10 mouse cellular contexts compared by ENCODE assay signal in the genomic region with DNA sequence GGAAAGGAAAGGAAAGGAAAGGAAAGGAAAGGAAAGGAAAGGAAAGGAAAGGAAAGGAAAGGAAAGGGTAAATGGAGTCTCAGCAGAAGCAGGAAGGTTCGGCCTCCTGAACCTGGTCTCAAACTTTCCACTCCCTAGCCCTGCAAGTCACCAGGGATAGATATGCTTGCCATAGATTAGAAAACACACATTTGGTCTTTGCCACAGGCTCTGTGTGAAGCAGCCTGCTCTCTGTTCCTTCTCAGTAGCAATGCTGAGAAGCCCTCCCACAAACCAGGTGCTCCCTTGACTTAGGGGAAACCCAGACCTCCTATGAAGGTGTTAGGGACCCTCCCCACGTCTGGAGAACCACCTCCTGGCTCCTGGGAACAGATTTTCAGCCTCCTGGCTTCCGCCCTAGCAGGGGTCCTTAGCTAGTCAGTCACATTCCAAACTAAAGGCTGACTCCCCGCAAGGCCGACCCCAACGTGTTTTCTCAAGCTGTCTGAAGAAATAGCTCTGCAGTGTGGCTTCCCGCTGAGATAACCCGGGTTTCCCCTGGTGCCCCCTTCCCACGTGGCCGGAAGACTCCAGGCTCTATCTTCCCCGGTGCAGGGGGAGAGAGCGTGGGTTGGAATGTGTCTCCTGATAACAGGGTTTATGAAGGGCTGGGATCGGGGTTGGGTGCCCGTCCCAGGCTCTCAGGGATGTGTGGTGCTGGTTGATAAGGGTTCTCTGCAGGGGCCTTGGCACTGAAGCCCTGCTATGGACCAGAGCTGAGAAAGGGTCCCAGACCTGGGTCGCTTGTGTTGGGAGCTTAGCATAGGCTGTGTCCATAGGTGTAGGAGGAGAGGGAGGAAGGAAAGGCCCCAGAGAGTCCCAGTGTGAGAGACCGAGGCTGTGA. TPM values are rescaled to one million over a fixed set of nuclear protein-coding genes. Genes with fewer than 3 reads are reported as not detected.
DNase-seq lines count a peak whose midpoint lies in the region; ATAC-seq and TF ChIP-seq lines count a peak whose summit lies in the region.
"Had no signal": no experiment of that assay in that cellular context is flagged by ENCODE, and none has a peak within 500 bp of the region (broad histone marks: within the 10 kb centered on the region; RNA-seq: fewer than 3 reads in every experiment).

No protein-coding gene starts in this region.

- H3K4me2 ChIP-seq in lung, embryonic 14.5 days = peak overlapping the region; percentile 2; the same call in 1 of the 2 replicates

- no peak overlapping the region for H3K4me3 ChIP-seq in lung, embryonic 14.5 days (ENCODE audit: low read depth, low read length)
- H3K4me3 ChIP-seq: heart, adult 2 months had no signal

- no peaks in the 10 kb centered on the region for H3K36me3 ChIP-seq in lung, embryonic 14.5 days (ENCODE audit: insufficient read depth)

- DNase-seq in lung, embryonic 14.5 days = peak; percentile 19
- no peak for DNase-seq in lung, postnatal 36 days
- DNase-seq in liver = peak; percentile 95
- DNase-seq in testis, postnatal 14 days (ENCODE audit: low spot score) = peak; percentile 59
- DNase-seq in cerebellum, adult 9-11 months = no peak
- no peak for DNase-seq in adrenal gland, postnatal 36 days
- no peak for DNase-seq in gastrocnemius, postnatal 14 days
- DNase-seq: cerebellum, postnatal 14 days had no signal

- 11% methylated on average over 16 of the region's 16 CpGs for WGBS in lung, embryonic 14.5 days

- peak; percentile 74 for ATAC-seq in lung, embryonic 14.5 days (ENCODE audit: insufficient read depth)
- ATAC-seq in erythroblast, adult 5-6 weeks (replicated peaks; ENCODE audit: low FRiP score, poor library complexity, severe bottlenecking) = peak; percentile 77

- no peaks in the 10 kb centered on the region for H3K9me3 ChIP-seq in lung, embryonic 14.5 days (ENCODE audit: low read depth, low read length)

- no peak for TF ChIP-seq CTCF in lung, embryonic 14.5 days (IDR thresholded peaks at IDR 0.05; ENCODE audit: low read depth)

- no peaks in the 10 kb centered on the region for H3K4me1 ChIP-seq in lung, embryonic 14.5 days (ENCODE audit: insufficient read depth)

- H3K9ac ChIP-seq in lung, embryonic 14.5 days = no peak overlapping the region

- H3K27me3 ChIP-seq in lung, embryonic 14.5 days (ENCODE audit: insufficient read depth, low read length) = no peaks in the 10 kb centered on the region

- peak overlapping the region; percentile 48 for H3K27ac ChIP-seq in lung, embryonic 14.5 days (ENCODE audit: low read depth)
- H3K27ac ChIP-seq: heart, adult 2 months had no signal

- intact Hi-C loops in gastrocnemius, postnatal 14 days (cut with DNase I; ENCODE audit: low total_unique reads) = no loop called here

RNA-seq across cellular contexts. Expression of a gene that starts 23.0 kb away (rescaled TPM):
- polyA plus RNA-seq in lung, embryonic 14.5 days (2014; fragmentation: Nextera tagmentation; extraction: Ambion mirVana) = 69.0 and 76.8 TPM in 2 replicates
- total RNA-seq in erythroblast, adult 5-6 weeks (2015; ENCODE audit: low replicate concordance) = 12.3 and 13.0 TPM in 2 replicates
- total RNA-seq in erythroblast, adult 5-6 weeks (2017; ENCODE audit: low replicate concordance) = 10.8 and 13.7 TPM in 2 replicates
- 100 to 1,000 TPM in 1 of 2 experiments, 10 to 100 TPM in 1; 99.3 to 119 TPM for total RNA-seq in adrenal gland, postnatal 36 days (2021)
- 10 to 100 TPM; 79.2 to 83.9 TPM for total RNA-seq in gastrocnemius, postnatal 14 days (2021)

RNA-seq across cellular contexts. Expression of a gene that starts 32.6 kb away (rescaled TPM):
- polyA plus RNA-seq in lung, embryonic 14.5 days (2014; fragmentation: Nextera tagmentation; extraction: Ambion mirVana) = 2.5 and 3.9 TPM in 2 replicates
- not detected in 2 replicates for total RNA-seq in erythroblast, adult 5-6 weeks (2015; ENCODE audit: low replicate concordance)
- 0.60 TPM in 1 of 2 replicates, not detected in the other for total RNA-seq in erythroblast, adult 5-6 weeks (2017; ENCODE audit: low replicate concordance)
- 1 to 10 TPM; 3.5 to 5.3 TPM for total RNA-seq in adrenal gland, postnatal 36 days (2021)
- 100 to 1,000 TPM in 1 of 2 experiments, 10 to 100 TPM in 1; 87.5 to 102 TPM for total RNA-seq in gastrocnemius, postnatal 14 days (2021)

RNA-seq across cellular contexts. Expression of a gene that starts 43.2 kb away (rescaled TPM):
- 4.5 and 4.9 TPM in 2 replicates for polyA plus RNA-seq in lung, embryonic 14.5 days (2014; fragmentation: Nextera tagmentation; extraction: Ambion mirVana)
- 9.6 and 16.9 TPM in 2 replicates for total RNA-seq in erythroblast, adult 5-6 weeks (2015; ENCODE audit: low replicate concordance)
- total RNA-seq in erythroblast, adult 5-6 weeks (2017; ENCODE audit: low replicate concordance) = 19.7 and 23.0 TPM in 2 replicates
- total RNA-seq in adrenal gland, postnatal 36 days (2021) = 1 to 10 TPM in 1 of 2 experiments, under 1 TPM in 1; 0.89 to 4.2 TPM
- 10 to 100 TPM in 1 of 2 experiments, 1 to 10 TPM in 1; 9.5 to 20.5 TPM for total RNA-seq in gastrocnemius, postnatal 14 days (2021)

Comparison
In these comparisons a context has a peak if more than half of its experiments do, and no peak if none do; other contexts are left out.
1. DNase-seq: peak in lung, embryonic 14.5 days (single experiment), liver (single experiment) and testis, postnatal 14 days (single experiment); none in lung, postnatal 36 days (single experiment), cerebellum, adult 9-11 months (single experiment), adrenal gland, postnatal 36 days (0 of 2) and gastrocnemius, postnatal 14 days (single experiment).
2. RNA of a gene that starts 23.0 kb away (total RNA-seq): 99.3 to 119 TPM in adrenal gland, postnatal 36 days and 79.2 to 83.9 TPM in gastrocnemius, postnatal 14 days; 10.8 to 13.7 TPM in erythroblast, adult 5-6 weeks; every median in the first group is over 4 times any median in the second.
3. RNA of a gene that starts 32.6 kb away (total RNA-seq): 87.5 to 102 TPM in gastrocnemius, postnatal 14 days; 3.5 to 5.3 TPM in adrenal gland, postnatal 36 days and 0.60 TPM in erythroblast, adult 5-6 weeks; every median in the first group is over 10 times any median in the second.